Mouse (Mus musculus) fat pad, adult 2 months (tissue): Measurements from ENCODE around the gene Epop.
"Not testable (repeated sequence)": the region's sequence is repeated elsewhere in the genome, so short reads cannot be mapped to it uniquely, and the experiment has no call there.

Source experiments
- DNase-seq: peaks from one replicate; pipeline ENCODE4 v3.0.0-alpha.2; 2011; ENCODE audit warnings: low read depth, low spot score; ENCODE audit errors: extremely low read depth

Epop gene

DNA sequence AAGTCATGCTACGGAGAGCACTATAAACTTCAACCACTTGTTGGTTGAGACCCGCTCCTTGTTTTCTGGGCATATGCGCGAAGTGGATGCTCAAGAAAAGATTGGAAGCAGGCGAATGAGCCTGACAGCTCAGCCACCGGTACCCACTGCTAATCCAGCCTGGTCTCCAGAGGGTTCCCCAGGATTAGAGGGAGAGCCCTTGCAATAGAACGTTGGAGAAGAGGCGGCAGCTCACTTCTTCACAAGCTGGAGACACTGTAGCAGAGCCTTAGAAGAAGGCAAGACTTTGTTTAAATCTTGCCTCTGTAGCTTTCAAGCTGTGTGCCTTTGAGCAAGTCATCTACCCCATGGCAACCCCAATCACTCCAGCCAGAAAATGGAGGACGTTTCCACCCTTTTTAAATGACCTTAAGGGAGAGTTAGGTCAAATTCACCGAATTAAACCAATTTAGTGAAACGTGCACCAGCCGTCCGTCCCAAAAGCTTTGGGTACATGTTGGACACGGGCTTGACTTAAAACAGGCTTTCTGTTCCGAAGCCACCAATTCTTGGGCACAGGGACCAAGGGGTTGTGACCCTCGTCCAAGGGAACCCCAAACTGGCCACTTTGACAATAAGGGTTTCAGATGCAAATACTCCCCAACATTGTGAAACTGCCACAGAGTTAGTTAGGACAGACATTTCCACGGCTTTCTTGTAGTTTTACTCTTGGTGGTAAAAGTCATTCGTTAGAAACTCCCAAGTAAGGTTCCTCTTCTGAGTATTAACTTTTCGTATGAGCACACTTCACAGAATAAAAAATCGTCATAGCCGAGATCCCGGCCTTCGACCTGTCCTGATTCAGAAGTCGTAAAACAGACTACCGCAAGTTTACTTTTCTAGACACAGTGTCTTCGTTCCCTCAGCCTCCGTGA lies 31.5 kb upstream of the Epop start:
- no peak for DNase-seq

DNA sequence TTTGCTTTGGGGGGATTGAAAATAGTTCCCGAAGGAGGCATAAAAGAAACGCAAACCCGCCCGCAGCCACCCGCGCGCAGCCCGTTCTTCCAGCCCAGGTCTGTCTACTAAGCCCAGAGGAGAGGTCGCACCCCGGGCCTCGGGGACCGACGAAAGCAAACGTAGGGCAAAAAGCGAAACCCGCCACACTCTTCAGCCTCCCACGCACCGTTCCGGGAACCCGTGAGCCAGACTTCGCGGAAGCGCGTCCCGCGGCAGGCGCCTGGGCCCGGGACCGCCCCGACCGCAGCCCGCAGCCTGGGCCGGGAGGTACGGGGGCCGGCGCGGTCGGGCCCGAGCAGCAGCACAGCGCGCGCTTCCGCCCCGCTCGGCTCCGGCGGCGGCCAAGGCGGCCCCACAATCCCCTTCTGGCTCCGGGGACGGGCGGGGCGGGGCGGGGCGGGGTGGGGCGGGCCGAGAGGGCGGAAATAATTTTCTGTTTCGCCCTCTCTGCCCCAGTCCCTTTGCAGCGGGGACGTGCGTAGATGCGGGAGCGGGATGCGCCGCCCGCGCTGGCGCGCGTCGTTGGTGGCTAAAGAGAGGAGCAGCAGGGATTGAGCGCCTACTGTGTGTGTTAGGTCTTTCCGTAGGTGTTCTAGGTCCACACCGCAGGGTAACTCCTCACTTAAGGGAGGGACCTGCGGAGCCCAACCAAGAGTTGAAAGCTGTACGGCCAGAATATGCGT lies 30.6 kb upstream of the Epop start:
- DNase-seq: no peak

DNA sequence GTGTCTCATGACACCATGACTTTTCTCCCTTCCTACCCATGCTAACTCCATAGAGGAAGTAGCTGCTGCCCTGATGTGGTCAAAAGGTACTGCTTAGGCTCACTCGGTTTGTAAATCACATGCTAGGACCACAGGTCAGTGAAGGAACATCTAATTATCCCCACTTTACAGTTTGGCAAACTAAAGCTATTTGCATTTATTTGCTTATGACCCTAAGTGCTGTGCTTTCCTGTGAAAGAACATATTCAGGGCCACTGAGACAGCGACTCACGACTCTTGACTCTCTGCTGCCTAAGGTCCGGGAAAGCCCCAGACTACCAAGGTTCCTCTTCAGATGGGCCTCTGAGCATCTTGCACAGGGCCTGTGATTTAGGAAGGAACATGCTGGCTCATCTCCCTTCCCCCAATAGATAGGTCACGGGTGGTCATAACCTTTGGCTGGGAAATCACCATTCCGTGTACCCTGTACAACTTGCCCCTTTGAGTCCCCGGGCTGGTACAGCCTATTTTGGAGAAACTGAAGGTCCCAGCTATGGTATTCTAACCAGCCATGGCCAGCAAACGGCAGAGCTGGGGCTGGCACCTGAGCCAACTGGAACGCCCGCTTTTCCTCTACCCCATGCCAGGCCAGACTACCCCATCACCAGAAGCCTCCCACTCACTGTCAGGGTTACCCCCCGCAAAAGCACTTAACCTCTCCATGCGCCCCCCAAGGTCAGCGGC lies 29.9 kb upstream of the Epop start:
- no peak for DNase-seq

DNA sequence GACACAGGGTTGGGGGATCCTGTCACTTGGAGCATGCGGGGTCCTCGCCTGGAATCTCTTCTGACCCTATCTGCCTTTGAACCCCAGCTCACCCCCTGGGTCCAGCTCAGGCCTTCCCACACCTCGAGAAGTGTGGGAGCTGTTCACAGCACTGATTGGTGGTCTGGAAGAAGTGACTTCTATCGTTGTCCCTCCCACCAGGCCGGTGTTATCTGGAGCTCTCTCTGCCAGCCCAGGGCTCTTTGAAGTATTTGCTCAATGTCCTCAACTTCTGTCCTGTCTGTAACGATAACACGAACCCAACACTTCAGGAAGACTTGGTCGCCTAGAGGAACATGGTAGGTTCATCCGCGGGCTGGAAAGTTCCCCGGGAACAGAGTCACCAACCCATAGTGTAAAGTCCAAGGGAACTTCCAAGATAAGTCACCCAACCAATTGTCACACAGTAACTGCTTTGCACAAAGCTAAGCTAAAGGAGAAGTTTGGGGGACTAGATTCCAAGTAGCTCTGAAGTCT lies 29.3 kb upstream of the Epop start:
- DNase-seq: no peak

DNA sequence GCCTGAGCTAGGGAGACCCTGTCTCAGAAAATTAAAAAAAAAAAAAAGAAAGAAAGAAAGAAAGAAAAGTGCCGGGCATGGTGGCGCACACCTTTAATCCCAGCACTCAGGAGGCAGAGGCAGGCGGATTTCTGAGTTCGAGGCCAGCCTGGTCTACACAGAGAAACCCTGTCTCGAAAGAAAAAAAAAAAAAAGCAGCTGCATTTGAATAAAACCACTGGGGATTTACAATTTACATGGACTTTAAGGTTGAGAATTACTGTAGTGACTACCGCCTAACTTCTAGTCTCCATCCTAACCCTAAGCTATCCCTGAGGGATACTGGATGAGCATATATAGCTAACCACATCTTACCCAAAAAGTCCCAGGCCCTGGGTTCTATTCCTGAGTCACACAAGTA lies 28.5 kb upstream of the Epop start:
- DNase-seq: not testable (repeated sequence)

DNA sequence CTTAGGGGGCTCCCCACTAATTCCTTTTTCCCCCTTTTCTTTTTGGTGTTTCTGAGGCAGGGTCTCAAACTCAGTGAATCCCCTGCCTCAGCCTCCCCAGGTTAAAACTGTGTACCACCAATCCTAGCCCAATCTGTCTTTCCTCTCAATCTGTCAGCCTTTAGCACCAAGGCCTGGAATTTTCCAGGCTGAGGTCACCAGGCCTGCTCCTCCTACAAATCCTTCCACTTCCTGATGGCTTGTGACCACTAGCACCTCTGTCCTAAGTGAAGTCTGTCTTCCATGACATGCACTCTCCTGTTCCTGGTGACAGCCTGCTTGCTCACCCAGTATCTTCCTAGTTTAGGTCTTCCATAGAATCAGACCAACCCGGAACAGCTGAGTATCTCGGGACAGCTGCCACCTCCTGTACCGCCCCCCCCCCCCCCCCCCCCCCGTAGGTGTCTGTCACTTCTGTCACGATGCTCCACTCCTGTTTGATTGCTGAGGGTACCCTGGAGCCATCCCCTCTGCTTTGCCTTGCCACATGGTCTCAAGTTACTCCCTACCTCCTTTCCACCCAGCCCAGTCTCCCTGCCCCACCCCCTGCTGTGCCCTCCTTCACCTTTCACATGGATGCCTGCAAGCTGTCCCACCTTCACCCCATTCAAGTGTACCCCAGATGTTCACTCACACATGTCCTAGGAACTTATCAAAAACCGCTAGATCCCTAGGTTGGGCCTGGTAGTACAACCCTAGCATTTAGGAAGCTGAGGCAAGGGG lies 27.9 kb upstream of the Epop start:
- no peak for DNase-seq

DNA sequence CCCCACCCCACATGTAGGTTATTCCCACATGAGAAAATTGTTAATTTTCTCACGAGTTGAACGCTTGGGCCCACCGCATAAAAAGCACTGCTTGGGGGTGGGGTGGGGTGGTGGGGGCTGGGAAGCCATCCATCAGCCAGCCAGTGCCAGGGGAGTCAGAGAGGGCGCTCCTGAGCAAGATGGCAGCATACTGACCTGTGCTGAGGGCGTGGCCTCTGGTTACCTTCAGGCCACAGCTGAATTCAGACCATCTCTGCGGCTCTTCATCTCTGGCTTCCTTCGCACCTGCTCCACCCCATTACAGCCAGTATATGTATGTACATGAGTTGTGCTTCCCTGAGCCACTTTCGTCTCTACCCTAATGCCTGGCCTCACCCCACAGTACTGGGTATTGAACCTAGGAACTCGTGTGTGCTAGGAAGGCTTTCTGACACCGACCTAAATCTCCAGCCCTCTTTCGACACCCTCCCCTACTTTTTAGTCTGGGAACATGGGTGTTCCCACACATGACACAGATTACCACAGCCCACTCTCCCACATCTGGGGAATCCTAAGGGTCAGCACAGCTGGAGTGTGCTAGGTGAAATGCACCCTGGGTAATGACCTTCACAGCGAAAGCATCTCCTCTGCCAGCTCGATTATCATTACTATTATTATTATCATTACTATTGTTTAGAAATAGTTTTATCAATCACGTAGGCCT lies 26.9 kb upstream of the Epop start:
- no peak for DNase-seq

DNA sequence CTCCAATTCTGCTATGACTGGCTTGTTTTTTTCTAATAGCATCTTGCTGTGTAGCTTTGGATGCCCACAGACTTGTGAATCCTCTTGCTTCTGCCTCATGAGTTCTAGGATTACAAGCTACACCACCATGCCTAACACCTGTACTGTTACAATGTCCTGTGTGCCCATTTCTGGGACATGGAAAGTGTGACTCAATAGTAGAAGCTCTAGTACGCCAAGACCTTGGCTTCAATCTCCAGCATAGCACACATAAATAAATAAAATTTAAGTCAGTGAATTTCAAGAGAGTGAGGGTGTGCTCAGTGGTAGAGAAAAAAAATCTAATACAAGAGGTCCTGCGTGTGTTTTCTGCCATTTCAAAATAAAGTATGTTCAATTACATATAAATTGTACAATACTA lies 24.7 kb upstream of the Epop start:
- DNase-seq: no peak

DNA sequence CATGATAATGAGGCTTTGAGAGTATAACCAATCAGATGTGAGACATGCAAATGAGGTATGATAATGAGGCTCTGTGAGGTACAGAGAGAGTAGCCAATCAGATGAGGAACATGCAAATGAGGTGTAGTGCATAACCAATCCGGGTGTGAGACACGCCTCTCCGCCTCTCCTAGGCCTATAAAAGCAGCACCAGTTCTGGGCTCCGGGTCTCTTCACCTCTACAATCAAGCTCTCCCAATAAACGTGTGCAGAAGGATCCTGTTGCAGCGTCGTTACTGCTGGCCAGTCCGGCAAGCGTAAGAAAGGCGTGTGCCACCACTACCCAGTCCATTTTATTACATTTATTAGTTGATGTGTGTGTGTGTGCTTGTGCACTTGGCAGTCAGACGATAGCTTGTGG lies 23.9 kb upstream of the Epop start:
- DNase-seq: not testable (repeated sequence)

DNA sequence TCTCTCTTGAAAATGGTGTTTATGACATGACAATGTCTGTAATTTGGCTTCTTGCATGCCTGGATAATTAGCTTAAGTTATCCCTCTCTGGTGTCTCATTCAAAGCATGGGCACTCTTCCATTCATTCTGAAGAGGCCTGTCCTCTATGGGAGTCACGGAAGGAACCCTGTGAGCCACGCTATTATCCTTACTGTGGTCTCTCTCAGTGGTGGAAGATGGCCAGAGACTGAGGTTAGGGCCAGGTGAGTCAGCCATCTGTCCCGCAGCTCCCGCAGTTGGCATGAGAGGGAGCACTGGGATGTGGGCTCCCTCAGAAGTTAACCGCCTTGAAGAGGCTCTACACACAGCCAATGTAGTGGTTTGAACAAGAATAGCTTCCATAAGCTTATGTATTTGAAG lies 20.8 kb upstream of the Epop start:
- DNase-seq: no peak

DNA sequence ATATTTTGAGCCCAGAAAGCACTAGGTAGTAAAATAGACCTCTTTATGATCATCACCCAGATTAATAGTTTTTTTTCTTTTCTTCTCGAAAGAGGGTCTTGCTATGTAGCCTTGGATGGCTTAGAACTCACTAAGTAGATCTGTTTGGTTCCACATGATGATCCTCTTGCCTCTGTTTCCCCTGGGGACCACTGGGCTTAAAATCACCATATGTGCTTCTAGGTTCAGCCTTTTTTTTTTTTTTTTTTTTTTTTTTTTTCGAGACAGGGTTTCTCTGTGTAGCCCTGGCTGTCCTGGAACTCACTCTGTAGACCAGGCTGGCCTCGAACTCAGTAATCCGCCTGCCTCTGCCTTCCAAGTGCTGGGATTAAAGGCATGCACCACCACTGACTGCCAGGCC lies 19.0 kb upstream of the Epop start:
- DNase-seq: not testable (repeated sequence)

DNA sequence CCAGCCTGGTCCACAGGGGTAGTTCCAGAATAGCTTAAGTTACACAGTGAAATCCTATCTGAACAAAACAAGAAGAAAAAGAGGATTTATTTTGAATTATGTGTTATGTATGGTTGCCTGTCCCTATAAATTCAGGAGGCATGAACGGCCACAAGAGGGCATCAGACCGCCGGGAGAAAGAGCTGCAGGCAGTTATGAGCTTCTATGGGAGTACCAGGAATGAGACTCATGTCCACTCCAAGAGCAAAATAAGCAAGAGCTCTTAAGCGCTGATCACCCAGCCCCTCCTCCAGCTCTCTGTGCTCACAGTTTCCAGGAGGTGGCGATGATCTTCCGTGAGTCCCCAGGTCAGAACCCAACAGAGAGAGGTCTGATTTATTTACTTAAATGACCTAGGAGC lies 15.3 kb upstream of the Epop start:
- no peak for DNase-seq

DNA sequence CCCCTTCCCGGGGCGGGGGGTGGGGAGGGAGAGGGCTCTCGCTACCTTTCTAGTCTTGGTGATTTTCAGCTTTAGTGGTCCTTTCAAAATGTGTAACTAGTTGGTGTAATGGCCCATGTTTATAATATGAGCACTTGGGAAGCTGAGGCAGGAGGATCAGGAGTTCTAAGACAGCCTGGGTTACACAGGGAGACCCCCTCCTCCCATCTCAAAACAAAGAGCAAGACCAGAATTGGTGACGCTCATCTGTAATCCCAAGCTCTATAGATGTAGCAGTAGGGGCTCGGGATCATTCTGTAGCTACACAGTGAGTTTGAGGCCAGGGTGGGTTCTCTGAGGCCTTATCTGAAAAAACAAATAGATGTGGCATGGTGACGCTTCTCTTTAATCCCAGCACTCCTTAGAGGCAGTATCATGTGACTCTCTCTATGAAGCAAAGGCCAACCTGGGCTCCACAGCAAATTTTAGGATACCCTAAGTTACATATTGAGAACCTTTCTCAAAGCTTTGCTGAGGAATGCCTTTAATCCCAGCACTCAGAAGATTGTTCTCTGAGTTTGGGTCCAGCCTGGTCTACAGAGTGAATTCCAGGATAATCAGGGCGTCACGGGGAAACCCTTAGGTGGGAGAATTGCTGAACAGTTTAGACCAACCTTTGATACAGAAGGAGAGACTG lies 14.0 kb upstream of the Epop start:
- no peak for DNase-seq

DNA sequence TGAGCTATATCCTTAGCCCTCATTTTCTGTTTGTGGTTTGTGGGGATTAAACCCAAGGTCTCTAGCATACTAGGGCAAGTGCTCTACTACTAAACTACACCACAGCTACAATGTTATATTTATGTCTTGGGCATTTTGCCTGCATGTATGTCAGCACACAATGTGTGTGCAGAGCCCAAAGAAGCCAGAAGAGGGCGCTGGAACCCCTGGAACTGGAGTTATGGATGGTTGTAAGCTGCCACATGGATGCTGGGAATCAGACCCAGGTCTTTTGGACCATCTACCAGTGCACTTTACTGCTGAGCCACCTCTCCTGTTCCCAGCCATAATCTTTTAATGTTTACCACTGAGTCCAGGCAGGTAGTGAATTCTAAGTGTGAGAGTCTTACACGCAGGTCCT lies 13.2 kb upstream of the Epop start:
- DNase-seq: no peak

DNA sequence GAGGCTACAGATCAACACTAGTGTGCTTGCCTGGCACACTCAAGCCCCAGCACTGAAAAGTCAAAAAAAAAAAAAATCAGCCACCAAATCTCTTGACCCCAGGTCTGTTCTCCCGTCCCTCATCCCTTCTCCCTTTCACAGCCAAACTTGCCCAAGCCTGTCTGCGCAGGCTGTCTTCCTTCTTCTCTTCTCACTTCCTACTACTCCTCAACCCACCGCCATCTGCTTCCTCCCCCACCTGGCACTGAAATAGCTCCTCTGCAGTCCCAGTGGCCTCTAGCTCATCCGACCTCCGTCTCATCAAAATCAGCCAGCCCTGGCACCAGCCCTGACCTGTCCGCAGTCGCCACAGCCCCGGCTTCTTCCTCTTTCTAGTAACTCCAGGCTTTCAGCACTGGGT lies 12.2 kb upstream of the Epop start:
- DNase-seq: no peak

DNA sequence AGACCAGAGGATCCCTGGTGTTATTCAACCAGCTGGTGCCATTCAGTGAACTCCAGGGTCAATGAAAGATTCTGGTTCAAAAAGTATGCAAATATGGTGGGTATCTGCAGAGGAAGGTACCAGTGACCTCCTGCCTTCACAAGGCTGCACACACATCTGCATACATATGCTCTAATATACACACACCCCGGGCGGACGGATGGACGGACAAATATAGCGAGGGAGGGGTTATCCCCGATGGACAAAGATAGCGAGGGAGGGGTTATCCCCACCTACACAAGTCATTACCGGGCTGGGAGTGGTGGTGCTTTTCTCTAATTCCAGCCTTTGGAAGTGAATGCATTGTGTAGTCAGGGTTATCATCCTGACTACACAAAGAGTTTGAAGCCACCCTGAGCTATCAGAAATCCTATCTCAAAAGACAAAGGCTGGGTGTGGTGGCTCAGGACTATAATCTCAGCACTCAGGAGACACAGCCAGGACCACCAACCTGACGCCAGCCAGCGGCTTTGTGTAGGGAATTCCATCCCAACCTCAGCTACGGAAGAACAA lies 6.0 kb upstream of the Epop start:
- no peak for DNase-seq

DNA sequence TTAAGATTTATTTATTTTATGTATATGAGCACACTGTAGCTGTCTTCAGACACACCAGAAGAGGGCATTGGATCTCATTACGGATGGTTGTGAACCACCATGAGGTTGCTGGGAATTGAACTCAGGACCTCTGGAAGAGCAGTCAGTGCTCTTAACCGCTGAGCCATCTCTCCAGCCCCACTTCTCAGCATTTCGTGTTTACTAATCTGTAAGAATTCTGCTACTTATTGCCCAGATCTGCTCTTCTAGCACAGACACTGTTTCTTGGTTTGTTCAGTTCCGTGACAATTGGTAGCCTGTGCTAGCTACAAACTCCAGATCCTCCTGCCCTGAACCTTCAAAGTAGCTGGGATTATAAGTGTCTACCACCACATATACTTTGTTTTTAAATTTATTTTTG lies 2.9 kb upstream of the Epop start:
- DNase-seq: not testable (repeated sequence)

DNA sequence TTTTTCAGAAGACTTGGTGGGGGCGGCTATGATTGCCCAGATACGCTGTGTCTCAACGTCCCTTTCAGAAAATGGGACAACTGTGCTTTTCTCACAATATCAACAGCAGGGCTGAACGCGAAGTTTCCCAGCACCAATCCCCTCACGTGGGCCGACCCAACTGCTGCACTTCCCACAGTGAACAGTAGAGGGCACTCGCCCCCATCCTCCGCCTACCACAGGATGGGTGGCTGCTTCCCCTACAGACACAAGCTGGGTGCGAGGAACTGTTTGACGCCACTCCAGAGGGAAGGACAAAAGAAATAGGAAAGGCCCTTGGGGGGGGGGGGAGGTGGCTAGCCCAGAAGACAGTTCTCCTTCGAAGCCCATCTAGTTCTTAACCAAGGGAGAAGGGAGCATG lies 2.4 kb upstream of the Epop start:
- no peak for DNase-seq

DNA sequence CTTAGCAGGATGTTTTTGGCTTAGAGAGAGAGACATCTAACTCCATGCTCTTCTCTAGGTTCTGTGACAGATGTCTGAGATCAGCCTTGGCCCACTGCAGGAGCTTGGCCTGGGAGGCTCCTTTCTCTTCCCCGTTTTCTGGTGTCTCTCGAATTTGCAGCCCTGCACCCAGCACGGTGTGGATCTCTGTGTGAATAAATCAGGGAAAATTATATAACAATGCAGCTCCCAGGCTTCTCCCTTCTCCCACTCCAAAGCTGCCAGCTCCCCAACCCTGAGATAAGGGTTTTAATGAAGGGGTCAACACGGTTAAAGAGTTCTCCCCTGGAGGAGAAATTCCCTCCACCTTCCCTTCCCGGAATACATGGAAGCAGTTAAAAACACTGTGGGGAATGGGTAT lies 2.0 kb upstream of the Epop start:
- no peak for DNase-seq
